Mouse (Mus musculus) CD4-positive helper T cell, adult 2 months (primary cell): ENCODE measurements around the gene Pabpc1l.
A peak's percentile ranks its signal among the peaks of the same experiment; 100 is the strongest.

ENCODE experiments used
- DNase-seq: peaks from one replicate; pipeline ENCODE4 v3.0.0-alpha.2; 2012; ENCODE audit warnings: low read depth, missing footprints, low spot score

The Pabpc1l gene

GRCm38 (mm10) chr2:164083609-164084341 is 58.5 kb downstream of the Pabpc1l start:
- DNase-seq: peak; percentile 94

- peak; percentile 89 for DNase-seq
These were observed 59.1 kb downstream of the Pabpc1l start for GRCm38 (mm10) chr2:164084342-164084700.

- DNase-seq: peak; percentile 66
These were observed 62.3 kb downstream of the Pabpc1l start for GRCm38 (mm10) chr2:164087416-164088017.

- no peak for DNase-seq
These were observed 64.3 kb downstream of the Pabpc1l start for GRCm38 (mm10) chr2:164089508-164089907.

GRCm38 (mm10) chr2:164094152-164094551 is 68.9 kb downstream of the Pabpc1l start:
- DNase-seq: peak; percentile 47

GRCm38 (mm10) chr2:164098603-164099250 is 73.5 kb downstream of the Pabpc1l start:
- no peak for DNase-seq
